Mouse (Mus musculus): ENCODE data around the gene Krt42. TPM values are rescaled to one million over a fixed set of nuclear protein-coding genes. Genes with fewer than 3 reads are reported as not detected.
"Not testable (repeated sequence)": the region's sequence is repeated elsewhere in the genome, so short reads cannot be mapped to it uniquely, and the experiment has no call there.

The Krt42 gene
- total RNA-seq, 2 experiments from 2014 or later, result not detected

- Histone ChIP-seq H3K27ac (no peak overlapping the region), H3K4me3 (no peak overlapping the region)
- intact Hi-C loops (cut with DNase I), result no loop called here
- no peak for TF ChIP-seq CTCF (IDR thresholded peaks at IDR 0.05)
- no peak for DNase-seq
Measured at GRCm38 (mm10) chr11:100271878-100272277, 2.2 kb upstream of the Krt42 start.

GRCm38 (mm10) chr11:100262058-100262980, 7.4 kb downstream of the Krt42 start:
- no peak for TF ChIP-seq CTCF (IDR thresholded peaks at IDR 0.05)
- Histone ChIP-seq H3K4me3 (no peak overlapping the region), H3K27ac (no peak overlapping the region)
- intact Hi-C loops (cut with DNase I), result no loop called here
- DNase-seq, result no peak

GRCm38 (mm10) chr11:100261235-100261605, 8.5 kb downstream of the Krt42 start:
- intact Hi-C loops (cut with DNase I), result no loop called here
- no peak for TF ChIP-seq CTCF (IDR thresholded peaks at IDR 0.05)
- Histone ChIP-seq H3K4me3 (no peak overlapping the region), H3K27ac (no peak overlapping the region)
- DNase-seq, result no peak

- Histone ChIP-seq H3K27ac (no peak within 1 kb of the TSS), H3K4me3 (no peak within 1 kb of the TSS)
- TF ChIP-seq CTCF (IDR thresholded peaks at IDR 0.05), result no peak
- intact Hi-C loops (cut with DNase I), result no loop called here
- no peak for DNase-seq
Measured at GRCm38 (mm10) chr11:100260514-100261234, 9.0 kb downstream of the Krt42 start, which contains the start of gene Krt17. Gene Krt17 (minus strand): TSS chr11:100261029.

- TF ChIP-seq CTCF (IDR thresholded peaks at IDR 0.05), result no peak
- no peak for DNase-seq
- no peak overlapping the region for H3K27ac ChIP-seq
- no peak overlapping the region for H3K4me3 ChIP-seq
- intact Hi-C loops (cut with DNase I), result no loop called here
Measured at GRCm38 (mm10) chr11:100259079-100259478, 10.6 kb downstream of the Krt42 start.

- TF ChIP-seq CTCF (IDR thresholded peaks at IDR 0.05), result no peak
- no peak overlapping the region for H3K27ac ChIP-seq
- intact Hi-C loops (cut with DNase I), result no loop called here
- no peak for DNase-seq
- no peak overlapping the region for H3K4me3 ChIP-seq
Measured at GRCm38 (mm10) chr11:100257967-100258366, 11.7 kb downstream of the Krt42 start.

- H3K27ac ChIP-seq, result no peak overlapping the region
- intact Hi-C loops (cut with DNase I), result no loop called here
- no peak for DNase-seq
- no peak overlapping the region for H3K4me3 ChIP-seq
- TF ChIP-seq CTCF (IDR thresholded peaks at IDR 0.05), result no peak
Measured at GRCm38 (mm10) chr11:100255514-100255913, 14.2 kb downstream of the Krt42 start.

GRCm38 (mm10) chr11:100254360-100255090, 15.1 kb downstream of the Krt42 start:
- H3K27ac ChIP-seq, result no peak overlapping the region
- DNase-seq, result no peak
- H3K4me3 ChIP-seq, result no peak overlapping the region
- TF ChIP-seq CTCF (IDR thresholded peaks at IDR 0.05), result no peak
- intact Hi-C loops (cut with DNase I), result no loop called here

GRCm38 (mm10) chr11:100248852-100249465, 20.7 kb downstream of the Krt42 start, which contains the start of gene Krt16:
Gene Krt16 (minus strand): TSS chr11:100248902.
- Histone ChIP-seq H3K4me3 (no peak within 1 kb of the TSS), H3K27ac (no peak within 1 kb of the TSS)
- no peak for DNase-seq
- TF ChIP-seq CTCF (IDR thresholded peaks at IDR 0.05), result no peak
- intact Hi-C loops (cut with DNase I), result no loop called here

GRCm38 (mm10) chr11:100246471-100246870, 23.2 kb downstream of the Krt42 start:
- H3K4me3 ChIP-seq; DNase-seq; intact Hi-C loops (cut with DNase I); H3K27ac ChIP-seq: not testable (repeated sequence)

GRCm38 (mm10) chr11:100240272-100240671, 29.4 kb downstream of the Krt42 start:
- H3K4me3 ChIP-seq; H3K27ac ChIP-seq; intact Hi-C loops (cut with DNase I); DNase-seq: not testable (repeated sequence)

GRCm38 (mm10) chr11:100221741-100222140, 47.9 kb downstream of the Krt42 start:
- Histone ChIP-seq H3K4me3 (no peak overlapping the region), H3K27ac (no peak overlapping the region)
- no peak for DNase-seq
- TF ChIP-seq CTCF (IDR thresholded peaks at IDR 0.05), result no peak
- intact Hi-C loops (cut with DNase I), result no loop called here
